Mouse (Mus musculus): ENCODE results near the gene Asb9.

- no peak for TF ChIP-seq CTCF (conservative IDR thresholded peaks at IDR 0.05; ENCODE audit: insufficient read depth, insufficient read length, low read depth, low read length)
- TF ChIP-seq POLR2A (IDR thresholded peaks at IDR 0.05; ENCODE audit: low read depth, low read length) = no peak
Measured at GRCm38 (mm10) chrX:164526566-164526965, 20.4 kb downstream of the Asb9 start.

All from kidney, adult 2 months (tissue).